Comparison of ENCODE assay signal across 8 mouse cellular contexts in genomic region chr5:122421271-122422068, GRCm38 (mm10). TPM values are rescaled to one million over a fixed set of nuclear protein-coding genes. Genes with fewer than 3 reads are reported as not detected.
A peak's percentile ranks its signal among the peaks of the same experiment; 100 is the strongest.
DNase-seq lines count a peak whose midpoint lies in the region; ATAC-seq and TF ChIP-seq lines count a peak whose summit lies in the region.

TSS of gene Anapc7 (plus strand) at chr5:122421693.

- H3K36me3 ChIP-seq in kidney, embryonic 14.5 days (ENCODE audit: control insufficient read depth, insufficient read depth, low read length), result no peaks in the 10 kb centered on the region
- no peaks in the 10 kb centered on the region for H3K36me3 ChIP-seq in forebrain, embryonic 15.5 days
- no peaks in the 10 kb centered on the region for H3K36me3 ChIP-seq in hindbrain, embryonic 13.5 days
- no peaks in the 10 kb centered on the region for H3K36me3 ChIP-seq in liver, embryonic 11.5 days (ENCODE audit: control insufficient read depth, insufficient read depth, low read length)

- H3K9me3 ChIP-seq in kidney, embryonic 14.5 days (ENCODE audit: control insufficient read depth, low read length), result no peaks in the 10 kb centered on the region
- no peaks in the 10 kb centered on the region for H3K9me3 ChIP-seq in forebrain, embryonic 15.5 days
- H3K9me3 ChIP-seq in hindbrain, embryonic 13.5 days, result no peaks in the 10 kb centered on the region
- H3K9me3 ChIP-seq in liver, embryonic 11.5 days (ENCODE audit: control insufficient read depth, low read length), result no peaks in the 10 kb centered on the region

- peak within 1 kb of the TSS; percentile 85 for H3K9ac ChIP-seq in kidney, embryonic 14.5 days (ENCODE audit: low read depth, low read length)
- H3K9ac ChIP-seq in forebrain, embryonic 15.5 days (replicated peaks), result peak within 1 kb of the TSS; percentile 82
- peak within 1 kb of the TSS; percentile 96 for H3K9ac ChIP-seq in hindbrain, embryonic 13.5 days
- peak within 1 kb of the TSS; percentile 94 for H3K9ac ChIP-seq in liver, embryonic 11.5 days (ENCODE audit: low read depth, low read length)

- peaks cover 16% of the 10 kb centered on the region for H3K4me1 ChIP-seq in kidney, embryonic 14.5 days (ENCODE audit: control insufficient read depth, insufficient read depth, low read length)
- H3K4me1 ChIP-seq in forebrain, embryonic 15.5 days, result peaks cover 19% of the 10 kb centered on the region
- peaks cover 21% of the 10 kb centered on the region for H3K4me1 ChIP-seq in hindbrain, embryonic 13.5 days (replicated peaks)
- H3K4me1 ChIP-seq in liver, embryonic 11.5 days (replicated peaks; ENCODE audit: control insufficient read depth, insufficient read depth, low read length), result peaks cover 11% of the 10 kb centered on the region; the same call in 1 of the 2 replicates

- DNase-seq in kidney, postnatal 25 days, result no peak
- no peak for DNase-seq in Patski (ENCODE audit: low read depth, low spot score)
- no peak for DNase-seq in liver, embryonic 11.5 days (ENCODE audit: low spot score)
- DNase-seq in retina, postnatal 1 day, result peak; percentile 31
- DNase-seq in right cerebral cortex, adult 18-20 months, result no peak

- peak; percentile 68 for TF ChIP-seq CTCF in Patski (IDR thresholded peaks at IDR 0.05)

- peak within 1 kb of the TSS; percentile 81 for H3K27ac ChIP-seq in kidney, embryonic 14.5 days (ENCODE audit: low read depth, low read length)
- H3K27ac ChIP-seq in forebrain, embryonic 15.5 days (replicated peaks), result peak within 1 kb of the TSS; percentile 93
- H3K27ac ChIP-seq in hindbrain, embryonic 13.5 days, result peak within 1 kb of the TSS; percentile 94
- peak within 1 kb of the TSS; percentile 54 for H3K27ac ChIP-seq in liver, embryonic 11.5 days (ENCODE audit: low read depth, low read length)

- in situ Hi-C loops in Patski (cut with MboI; ENCODE audit: low pct_unique_long_range_greater_than_20kb), result no loop called here

- POLR2A ChIA-PET in Patski (lab: Charles Lee), result interaction anchor here (0.5 kb wide), 1 partner anchor 127 kb away, joined by 6 read pairs; no protein-coding TSS in a partner anchor

- no peaks in the 10 kb centered on the region for H3K27me3 ChIP-seq in kidney, embryonic 14.5 days (ENCODE audit: control insufficient read depth, insufficient read depth, low read length)
- no peaks in the 10 kb centered on the region for H3K27me3 ChIP-seq in Patski
- H3K27me3 ChIP-seq in forebrain, embryonic 15.5 days, result no peaks in the 10 kb centered on the region
- no peaks in the 10 kb centered on the region for H3K27me3 ChIP-seq in hindbrain, embryonic 13.5 days
- no peaks in the 10 kb centered on the region for H3K27me3 ChIP-seq in liver, embryonic 11.5 days (replicated peaks; ENCODE audit: control insufficient read depth, insufficient read depth, low read length)

- H3K4me2 ChIP-seq in kidney, embryonic 14.5 days (replicated peaks; ENCODE audit: low read depth, low read length), result peak within 1 kb of the TSS; percentile 89
- peak within 1 kb of the TSS; percentile 86 for H3K4me2 ChIP-seq in forebrain, embryonic 15.5 days (replicated peaks)
- H3K4me2 ChIP-seq in hindbrain, embryonic 13.5 days, result peak within 1 kb of the TSS; percentile 95
- peak within 1 kb of the TSS; percentile 93 for H3K4me2 ChIP-seq in liver, embryonic 11.5 days

- H3K4me3 ChIP-seq in kidney, embryonic 14.5 days (ENCODE audit: low read length), result peak within 1 kb of the TSS; percentile 79
- H3K4me3 ChIP-seq in forebrain, embryonic 15.5 days, result peak within 1 kb of the TSS; percentile 83
- H3K4me3 ChIP-seq in hindbrain, embryonic 13.5 days, result peak within 1 kb of the TSS; percentile 97
- peak within 1 kb of the TSS; percentile 99 for H3K4me3 ChIP-seq in liver, embryonic 11.5 days (ENCODE audit: low read depth, low read length)

- WGBS in kidney, embryonic 14.5 days, result 22% methylated on average over 17 of the region's 17 CpGs
- WGBS in forebrain, embryonic 15.5 days, result 23% methylated on average over 17 of the region's 17 CpGs
- 21% methylated on average over 17 of the region's 17 CpGs for WGBS in hindbrain, embryonic 13.5 days
- 15% methylated on average over 17 of the region's 17 CpGs for WGBS in liver, embryonic 11.5 days

- peak; percentile 61 for ATAC-seq in kidney, embryonic 14.5 days (ENCODE audit: low FRiP score, low TSS enrichment)
- ATAC-seq in Patski, result peak; percentile 42
- ATAC-seq in forebrain, embryonic 15.5 days (replicated peaks), result peak; percentile 3
- peak; percentile 52; the same call in 1 of the 2 replicates for ATAC-seq in hindbrain, embryonic 13.5 days (ENCODE audit: low FRiP score)
- ATAC-seq in liver, embryonic 11.5 days (replicated peaks; ENCODE audit: low FRiP score), result peak; percentile 11; the same call in 1 of the 2 replicates

- CTCF ChIA-PET in Patski (lab: Charles Lee), result no interaction called here

RNA-seq across cellular contexts. Expression of gene Anapc7, which starts in this region (rescaled TPM):
- polyA plus RNA-seq in kidney, embryonic 14.5 days (2014; fragmentation: Nextera tagmentation; extraction: Ambion mirVana), result 29.1 and 32.5 TPM in 2 replicates
- polyA plus RNA-seq in Patski (2021), result 56.1 TPM
- polyA plus RNA-seq in forebrain, embryonic 15.5 days (2015; fragmentation: Nextera tagmentation; extraction: Ambion mirVana), result 53.3 and 54.2 TPM in 2 replicates
- 46.7 and 51.8 TPM in 2 replicates for polyA plus RNA-seq in hindbrain, embryonic 13.5 days (2015; fragmentation: Nextera tagmentation; extraction: Ambion mirVana)
- 27.0 and 27.4 TPM in 2 replicates for polyA plus RNA-seq in liver, embryonic 11.5 days (2014; fragmentation: Nextera tagmentation; extraction: Ambion mirVana)

Comparison
In these comparisons a context has a peak if more than half of its experiments do, and no peak if none do; other contexts are left out.
1. ATAC-seq: peak in every context shown above with its lines; median percentile 61 in kidney, embryonic 14.5 days; 52 in hindbrain, embryonic 13.5 days; 42 in Patski; 11 in liver, embryonic 11.5 days; 3 in forebrain, embryonic 15.5 days.